Mouse (Mus musculus): ENCODE measurements around the gene Fam185a.

Fam185a gene

DNA sequence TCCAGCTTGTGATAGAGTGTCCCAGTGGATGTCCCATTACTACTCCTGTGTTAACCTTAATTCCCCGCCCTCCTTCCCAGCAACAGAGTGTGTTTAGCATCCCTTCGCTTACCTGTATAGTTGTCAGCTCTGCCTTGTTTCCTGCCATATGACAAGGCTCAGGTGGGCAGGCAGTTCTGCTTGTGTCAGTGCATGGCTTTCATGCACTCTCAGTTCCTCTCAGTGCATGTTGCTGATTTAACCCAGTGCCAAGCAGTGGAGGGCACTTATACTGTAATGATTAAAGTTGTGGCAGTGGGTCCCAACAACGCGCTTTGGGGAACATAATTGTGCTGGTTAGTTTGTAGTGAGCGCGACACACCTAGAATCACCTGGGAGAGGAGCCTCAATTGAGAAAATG is 1.9 kb downstream of the Fam185a start:
- no peak for DNase-seq (ENCODE audit: low spot score in 2 of 2)

DNA sequence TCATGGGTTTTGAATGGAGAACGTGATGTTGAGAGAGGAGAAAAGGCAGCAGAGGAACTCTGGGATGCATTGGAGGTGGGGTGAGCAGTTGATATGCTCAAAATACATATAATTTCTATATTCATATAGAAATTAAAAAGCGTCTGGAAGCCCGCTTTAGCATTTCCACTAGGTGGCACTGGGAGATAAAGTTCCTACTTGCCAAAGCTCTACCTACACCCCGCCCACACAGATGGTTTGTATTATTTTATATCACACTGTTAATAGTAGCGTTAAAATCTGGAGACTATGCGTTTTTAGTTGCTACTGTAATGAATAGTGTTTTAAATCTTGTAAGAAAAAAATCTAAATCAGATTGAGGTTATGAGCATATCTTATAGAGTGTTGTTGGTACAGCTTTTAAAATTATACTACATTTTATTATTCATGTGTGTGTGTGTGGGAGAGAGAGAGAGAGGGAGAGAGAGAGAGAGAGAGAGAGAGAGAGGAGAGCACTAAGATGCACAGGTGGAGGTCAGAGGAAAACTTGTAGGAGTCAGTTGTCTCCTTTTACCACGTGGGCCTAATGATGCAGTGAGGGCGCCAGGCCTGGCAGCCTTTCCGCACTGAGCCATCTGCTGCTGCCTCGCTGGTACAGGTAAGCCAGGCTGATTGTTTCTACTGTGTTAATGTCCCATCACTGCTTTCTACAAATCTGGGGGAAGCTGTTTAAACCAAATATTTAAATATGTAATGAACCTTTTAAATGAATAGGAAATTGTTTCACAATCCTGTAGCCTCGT is 9.6 kb downstream of the Fam185a start:
- DNase-seq (ENCODE audit: low spot score in 2 of 2) = no peak

GRCm38 (mm10) chr5:21436471-21436975 is 11.8 kb downstream of the Fam185a start:
- no peak for DNase-seq (ENCODE audit: low spot score in 2 of 2)

GRCm38 (mm10) chr5:21438428-21438827 is 13.7 kb downstream of the Fam185a start:
- DNase-seq (ENCODE audit: low spot score in 2 of 2) = no peak

DNA sequence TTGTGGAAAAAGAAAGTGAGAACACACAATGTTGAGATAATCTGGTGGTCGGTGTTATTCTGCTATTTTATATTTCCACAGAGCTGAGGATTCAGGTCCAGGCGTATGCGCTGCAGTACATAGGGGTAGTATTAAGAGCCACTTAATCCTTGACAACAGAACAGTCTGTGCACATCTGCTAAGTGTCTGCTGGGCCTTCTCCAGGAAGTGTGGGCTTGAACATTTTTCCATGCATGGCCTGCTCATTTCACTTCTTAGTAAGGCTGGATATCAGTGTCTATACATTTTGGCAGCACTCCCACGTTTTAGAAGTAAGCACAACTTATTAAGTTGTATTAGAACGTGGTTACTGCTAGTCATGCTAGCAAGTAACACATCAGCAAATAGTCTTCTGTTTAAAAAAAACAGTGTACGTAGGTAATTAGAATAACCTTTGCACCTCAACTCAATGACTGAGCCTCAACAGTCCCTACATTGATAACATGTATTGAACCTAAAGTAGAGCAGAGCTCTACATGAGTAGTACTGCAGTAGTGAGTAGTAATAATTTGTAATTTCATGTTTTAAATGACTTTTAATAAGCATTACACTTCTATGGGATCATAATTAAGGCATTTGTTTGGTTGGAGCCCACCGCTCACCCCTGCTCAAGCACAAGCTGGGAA is 14.8 kb downstream of the Fam185a start:
- DNase-seq (ENCODE audit: low spot score in 2 of 2) = no peak

DNA sequence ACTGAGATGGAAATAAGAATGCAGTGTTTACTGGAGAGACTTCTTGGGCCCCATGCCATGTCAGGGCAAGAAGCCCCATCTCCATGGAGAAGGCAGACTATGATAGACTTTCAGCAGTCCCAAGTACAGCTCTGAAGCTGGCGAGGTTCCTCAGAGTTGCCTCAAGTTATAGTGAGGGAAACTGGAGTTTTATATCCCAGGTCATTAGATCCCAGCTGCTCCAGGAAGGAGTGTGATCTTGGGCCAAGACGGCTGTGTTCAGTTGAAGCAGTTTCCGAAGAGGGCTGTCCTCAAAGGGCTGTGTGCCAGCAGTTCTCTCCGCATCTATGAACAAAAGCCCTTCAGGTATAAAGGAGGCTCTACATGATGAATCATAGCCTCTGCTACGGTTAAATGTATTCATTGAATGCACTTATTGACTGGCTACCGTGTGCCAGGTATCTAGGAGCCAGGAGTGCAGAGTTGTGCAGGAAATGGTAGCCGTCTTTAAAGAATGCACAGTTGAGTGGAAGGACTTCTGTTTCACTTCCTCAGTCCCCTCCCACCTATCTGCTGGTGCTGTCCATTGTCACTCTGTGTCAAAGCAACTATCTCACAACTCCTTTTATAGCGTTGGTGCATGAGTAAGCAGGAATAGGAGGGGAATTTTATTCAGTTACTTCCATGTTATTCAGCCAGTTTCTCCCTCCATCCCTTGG is 16.2 kb downstream of the Fam185a start:
- no peak for DNase-seq (ENCODE audit: low spot score in 2 of 2)

GRCm38 (mm10) chr5:21467387-21467786 is 42.6 kb downstream of the Fam185a start:
- DNase-seq (ENCODE audit: low spot score in 2 of 2) = no peak

GRCm38 (mm10) chr5:21468100-21468499 is 43.3 kb downstream of the Fam185a start:
- DNase-seq (ENCODE audit: low spot score in 2 of 2) = no peak

DNA sequence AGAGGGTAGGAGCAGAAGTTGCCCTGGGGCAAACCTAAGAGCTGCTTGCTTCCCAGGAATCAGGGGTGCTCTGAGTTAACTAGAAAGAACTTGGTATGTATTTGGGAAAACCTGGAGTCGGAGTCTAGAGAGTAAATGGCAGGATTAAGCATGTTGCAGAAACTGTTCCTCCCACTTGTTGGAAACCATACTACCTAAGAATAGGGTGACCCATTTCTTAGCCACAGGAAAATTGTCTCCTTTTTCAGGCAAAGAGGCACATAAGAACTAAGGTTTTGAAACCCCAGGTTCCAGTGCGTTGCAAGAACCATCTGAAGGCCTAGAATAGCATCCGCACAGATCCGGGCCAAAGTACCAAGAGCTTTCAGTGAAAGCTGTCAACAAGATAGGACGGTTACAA is 53.7 kb downstream of the Fam185a start:
- DNase-seq (ENCODE audit: low spot score in 2 of 2) = no peak

DNA sequence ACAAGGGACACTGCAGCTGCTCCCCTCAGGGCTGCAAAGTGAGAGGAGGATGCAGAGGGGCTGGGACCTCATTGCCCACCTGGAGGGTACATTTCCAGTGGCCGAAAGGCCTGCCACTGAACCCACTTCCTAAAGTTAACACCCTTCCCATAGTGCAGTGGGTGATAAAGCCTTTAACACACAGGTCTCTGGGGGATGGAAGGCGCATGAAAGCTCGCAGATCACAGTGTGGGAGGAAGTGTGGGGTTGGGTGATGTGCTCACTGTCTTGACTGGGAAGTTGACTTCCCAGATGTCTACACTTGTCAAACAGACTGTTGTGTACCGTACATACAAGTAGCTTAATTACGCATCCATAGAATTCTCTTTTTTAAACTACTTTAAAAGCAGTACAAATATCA is 55.0 kb downstream of the Fam185a start:
- DNase-seq (ENCODE audit: low spot score in 2 of 2) = no peak

DNA sequence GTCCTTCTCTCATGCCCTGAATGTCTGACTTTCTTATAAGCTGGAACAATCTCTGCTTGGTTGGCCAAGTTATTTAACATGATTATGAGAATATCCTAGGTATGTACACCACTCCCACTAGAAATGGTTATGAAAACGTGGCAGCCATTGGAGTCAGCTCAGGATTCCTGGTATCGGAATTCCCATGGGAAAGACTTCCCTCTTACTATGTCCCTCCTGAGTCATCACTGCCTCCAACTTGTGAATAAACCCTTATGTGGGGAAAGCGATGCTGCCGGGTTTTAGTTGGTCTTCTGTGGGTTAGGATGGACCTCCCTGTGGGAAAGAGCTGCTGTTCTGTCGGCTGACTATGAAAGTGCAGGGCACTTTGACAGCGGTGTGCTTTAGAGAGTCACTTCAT is 56.8 kb downstream of the Fam185a start:
- no peak for DNase-seq (ENCODE audit: low spot score in 2 of 2)

- no peak for DNase-seq (ENCODE audit: low spot score in 2 of 2)
Observed at GRCm38 (mm10) chr5:21482446-21483222, 57.9 kb downstream of the Fam185a start.

GRCm38 (mm10) chr5:21483275-21483674 is 58.5 kb downstream of the Fam185a start:
- DNase-seq (ENCODE audit: low spot score in 2 of 2) = no peak

- no peak for DNase-seq (ENCODE audit: low spot score in 2 of 2)
Observed at GRCm38 (mm10) chr5:21485197-21485829, 60.6 kb downstream of the Fam185a start.

DNA sequence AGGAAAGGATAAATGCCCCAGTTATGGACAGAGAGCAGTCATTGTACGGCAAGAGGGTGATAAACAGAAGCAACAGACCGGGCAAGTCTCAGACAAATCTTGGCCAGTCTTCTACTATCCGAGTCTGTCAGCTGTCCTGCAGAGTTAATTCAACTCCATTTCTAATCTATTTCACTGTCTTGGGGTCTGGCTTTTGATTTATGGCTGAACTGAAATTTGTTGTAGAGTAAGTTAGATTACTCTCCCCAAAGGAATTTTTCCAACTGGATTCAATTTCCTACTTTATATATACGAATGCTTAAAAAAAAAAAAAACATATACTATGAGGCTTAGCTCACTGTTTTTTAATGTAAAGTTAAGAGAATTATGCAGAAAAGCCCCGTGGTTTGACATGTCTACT is 62.0 kb downstream of the Fam185a start:
- no peak for DNase-seq (ENCODE audit: low spot score in 2 of 2)

DNA sequence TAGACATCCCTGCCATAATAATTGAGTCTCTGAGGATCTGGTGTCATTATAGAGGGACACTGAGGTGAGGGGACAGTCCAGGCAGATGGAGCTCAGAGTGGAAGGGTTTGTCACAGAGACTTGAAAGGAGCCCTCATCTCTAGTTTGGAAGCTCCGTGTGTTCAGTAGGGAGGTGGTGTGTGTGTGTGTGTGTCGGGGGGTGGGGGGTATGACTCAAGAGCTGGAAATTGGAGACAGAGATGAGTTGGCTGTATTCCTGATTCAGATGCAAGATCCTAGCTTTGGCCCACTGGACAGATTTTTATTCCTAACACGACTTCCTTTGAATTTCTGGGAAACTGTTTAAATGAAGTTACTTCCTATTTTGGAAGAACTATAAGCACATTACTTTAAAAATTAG is 62.5 kb downstream of the Fam185a start:
- DNase-seq (ENCODE audit: low spot score in 2 of 2) = no peak

DNA sequence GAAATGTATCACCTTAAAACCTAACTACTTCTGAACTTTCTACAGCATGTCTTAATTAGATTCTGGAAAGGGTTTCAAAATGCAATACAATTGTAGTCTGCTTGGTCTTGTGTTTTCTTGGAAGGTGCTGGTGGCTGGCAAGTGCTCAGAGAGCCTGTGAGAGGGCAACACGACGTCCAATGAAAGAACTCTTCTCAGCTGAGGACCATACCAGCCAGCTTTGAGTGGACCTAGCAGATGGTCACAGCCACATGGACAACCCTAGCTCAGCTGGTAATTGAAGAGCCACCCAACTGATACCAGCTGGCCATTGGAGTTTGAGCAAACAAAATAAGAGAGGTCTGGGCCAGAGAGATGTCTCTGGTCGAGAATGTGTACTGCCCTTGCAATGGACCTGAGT is 63.0 kb downstream of the Fam185a start:
- DNase-seq (ENCODE audit: low spot score in 2 of 2) = no peak

GRCm38 (mm10) chr5:21488506-21488905 is 63.7 kb downstream of the Fam185a start:
- DNase-seq (ENCODE audit: low spot score in 2 of 2) = no peak

DNA sequence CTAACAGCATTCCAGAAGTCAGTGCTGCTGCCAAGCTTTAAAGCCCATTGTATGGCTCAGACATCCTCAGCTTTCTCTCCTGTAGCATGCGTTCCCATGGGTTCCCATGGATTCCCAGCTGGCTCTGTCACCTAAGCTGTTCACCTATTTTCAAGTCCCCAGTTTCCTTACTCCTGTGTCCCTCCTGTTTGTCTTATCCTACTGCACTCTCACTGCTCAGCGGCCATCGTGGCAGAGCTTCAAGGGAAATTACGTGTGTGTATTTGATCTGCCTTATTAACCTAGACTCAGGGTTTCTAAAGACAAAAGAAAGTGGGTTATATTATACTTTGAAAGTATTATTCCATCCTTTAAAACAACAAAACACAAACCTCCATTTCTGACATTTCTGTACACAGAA is 64.4 kb downstream of the Fam185a start:
- DNase-seq (ENCODE audit: low spot score in 2 of 2) = no peak

GRCm38 (mm10) chr5:21491469-21491868 is 66.7 kb downstream of the Fam185a start:
- no peak for DNase-seq (ENCODE audit: low spot score in 2 of 2)

DNA sequence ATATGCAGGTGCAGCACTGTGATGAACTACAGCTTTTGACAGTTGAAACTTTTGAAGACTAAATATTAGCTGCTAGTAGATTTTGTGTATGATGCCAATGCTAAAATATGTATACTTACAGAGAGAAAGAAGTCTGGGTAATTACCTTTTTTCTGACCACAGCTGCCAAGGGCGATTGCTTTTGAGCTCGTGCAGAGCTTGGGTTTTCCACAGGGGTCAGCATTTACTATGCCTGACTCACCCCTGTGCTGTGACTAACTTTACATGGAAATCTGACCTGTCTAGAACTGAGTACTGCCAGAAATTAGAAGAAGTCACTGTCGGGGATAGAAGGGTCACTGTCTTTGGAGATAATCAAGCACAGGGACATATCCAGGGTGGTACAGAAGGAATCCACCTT is 67.5 kb downstream of the Fam185a start:
- DNase-seq (ENCODE audit: low spot score in 2 of 2) = no peak
